Mouse (Mus musculus) lung, postnatal 0 days (tissue): ENCODE data around the gene Poc1a. TPM values are rescaled to one million over a fixed set of nuclear protein-coding genes. Genes with fewer than 3 reads are reported as not detected.

Experiments used
- ATAC-seq: fragments of 200-750 bp; cut with Nextera tagmentation; 2 replicates; pipeline ENCODE4 v1.8.0; 2017; ENCODE audit warnings: moderate library complexity
- DNase-seq: peaks from one replicate; pipeline ENCODE4 v3.0.0-alpha.2; 2016; ENCODE audit warnings: low spot score
- H3K27ac ChIP-seq: fragments of 300-500 bp; sonication (generic); 2 replicates; pipeline ENCODE4 v1.5.1; 2014; ENCODE audit warnings: antibody characterized with exemption, mild to moderate bottlenecking, low read length, mixed read lengths
- H3K27me3 ChIP-seq: fragments of 300-500 bp; sonication (generic); replicated peaks from 2 replicates; pipeline ENCODE4 v1.6.1; 2014; ENCODE audit warnings: low read length, mixed read lengths; ENCODE audit not compliant: insufficient read depth
- H3K36me3 ChIP-seq: fragments of 300-500 bp; sonication (generic); 2 replicates; pipeline ENCODE4 v1.6.1; 2014; ENCODE audit warnings: low read length, mixed read lengths; ENCODE audit not compliant: insufficient read depth
- H3K4me1 ChIP-seq: fragments of 300-500 bp; sonication (generic); 2 replicates; pipeline ENCODE4 v1.6.1; 2014; ENCODE audit warnings: antibody characterized with exemption, low read depth, low read length, mixed read lengths; ENCODE audit not compliant: insufficient read depth
- H3K4me2 ChIP-seq: fragments of 300-500 bp; sonication (generic); replicated peaks from 2 replicates; pipeline ENCODE4 v1.6.1; 2014; ENCODE audit warnings: low read depth, mild to moderate bottlenecking, low read length, moderate library complexity, mixed read lengths
- H3K4me3 ChIP-seq: fragments of 300-500 bp; sonication (generic); 2 replicates; pipeline ENCODE4 v1.5.1; 2014; ENCODE audit warnings: low read depth, low read length
- H3K9ac ChIP-seq: fragments of 300-500 bp; sonication (generic); replicated peaks from 2 replicates; pipeline ENCODE4 v1.6.1; 2014; ENCODE audit warnings: low read depth, mild to moderate bottlenecking
- H3K9me3 ChIP-seq: fragments of 300-500 bp; sonication (generic); 2 replicates; pipeline ENCODE4 v1.6.1; 2016; ENCODE audit warnings: low read length, mixed read lengths
- CTCF ChIP-seq: IDR thresholded peaks from 2 replicates; pipeline ENCODE4 v1.5.1; 2016; ENCODE audit warnings: antibody characterized with exemption, mild to moderate bottlenecking
- EP300 ChIP-seq: IDR thresholded peaks from 2 replicates; pipeline ENCODE4 v1.6.1; 2016; ENCODE audit warnings: antibody characterized with exemption, mild to moderate bottlenecking, control low read depth
- WGBS: fragments of 180-500 bp; shearing (Covaris S2); extraction: QIAGEN DNeasy Blood & Tissue Kit; methylation state at CpG from one replicate; pipeline ENCODE4 v1.1.7; 2014; 5-methylcytosine and 5-hydroxymethylcytosine counted together
- polyA plus RNA-seq: library from polyadenylated mRNA; unstranded; fragments of >200 nt; fragmentation: Nextera tagmentation; extraction: Ambion mirVana; gene quantifications from 2 replicates; pipeline ENCODE4 v1.2.1, GENCODE M21; 2015

Poc1a gene
- polyA plus RNA-seq, result 9.7 and 9.9 TPM in 2 replicates

DNA sequence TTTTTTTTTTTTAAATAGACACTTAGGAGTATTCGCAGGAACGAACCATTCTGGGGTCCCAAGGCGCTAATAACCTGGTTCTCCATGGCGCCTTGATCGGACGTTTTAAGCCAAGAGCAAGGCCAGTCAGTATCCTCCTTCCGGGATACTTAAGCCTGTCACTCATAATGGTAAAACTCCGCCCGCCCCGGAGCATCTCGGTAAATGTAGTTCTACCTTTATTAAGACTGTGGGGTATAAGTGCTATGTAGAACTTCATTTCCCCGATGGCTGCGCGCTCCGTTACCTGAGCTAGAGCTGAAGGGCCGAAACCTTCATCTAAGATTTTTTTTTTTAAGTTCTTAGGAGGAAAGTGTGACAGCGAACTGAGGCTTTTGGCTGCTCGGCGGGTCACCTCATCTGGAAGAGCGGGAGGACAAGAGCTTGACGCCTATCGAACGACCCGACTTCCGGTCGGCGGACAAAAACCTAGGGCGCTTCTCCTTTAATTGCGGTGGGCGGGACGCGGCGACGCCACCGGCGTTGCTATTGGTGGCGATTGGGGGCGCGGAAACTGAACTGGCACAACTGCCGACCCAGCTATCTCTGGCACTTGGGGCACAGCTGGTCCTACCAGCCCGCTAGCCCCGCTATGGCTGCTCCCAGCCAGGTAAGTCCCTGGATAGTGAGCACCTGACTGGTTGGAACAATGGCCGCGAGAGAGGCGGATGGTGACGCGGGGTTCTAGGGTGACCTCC, at the start of gene Poc1a:
TSS of gene Poc1a (plus strand) at position 254 of the 737 bp plus-strand sequence.
- 1% methylated on average over 47 of the region's 47 CpGs for WGBS
- H3K4me2 ChIP-seq, result peak within 1 kb of the TSS; percentile 76

DNA sequence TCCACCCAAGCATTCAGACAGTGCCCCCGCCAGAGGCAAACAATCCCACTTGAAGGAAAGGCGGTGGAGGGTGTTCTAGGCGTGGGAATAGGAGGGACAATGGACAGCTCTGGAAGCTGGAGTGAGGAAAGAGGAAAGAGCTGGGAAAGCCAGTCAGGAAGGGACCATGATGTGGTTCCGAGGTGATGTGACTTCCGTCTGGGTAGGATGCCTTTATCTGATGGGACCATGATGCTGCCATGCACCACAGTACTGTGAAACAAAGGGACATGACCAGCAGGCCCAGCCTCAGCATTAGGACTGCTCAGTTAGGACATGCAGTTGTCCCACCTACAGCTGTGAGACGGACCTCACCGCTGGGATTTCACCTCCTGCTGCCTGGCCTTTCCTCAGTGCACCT, 49.6 kb upstream of the Poc1a start:
- TF ChIP-seq CTCF (no peak), EP300 (peak; percentile 42)
- DNase-seq (peak; percentile 47), ATAC-seq (peak; percentile 51)
- whole genome bisulfite sequencing, result 60% methylated on average over 7 of the region's 7 CpGs
- 0 out of 2 replicates have a peak overlapping the region, but pooled peaks have one; percentile 32 for H3K27ac ChIP-seq
- H3K4me2 ChIP-seq, result no peak overlapping the region
- peaks cover 31% of the 10 kb centered on the region; the same call in 1 of the 2 replicates for H3K36me3 ChIP-seq
- H3K4me3 ChIP-seq, result no peak overlapping the region
- H3K9ac ChIP-seq, result no peak overlapping the region
- H3K27me3 ChIP-seq, result no peaks in the 10 kb centered on the region
- H3K9me3 ChIP-seq, result no peaks in the 10 kb centered on the region
- H3K4me1 ChIP-seq, result peaks cover 3% of the 10 kb centered on the region

More for the DNA sequence above, at the start of gene Poc1a:
- peak within 1 kb of the TSS; percentile 43 for H3K9ac ChIP-seq
- ATAC-seq, result peak; percentile 98
- peak within 1 kb of the TSS; percentile 94 for H3K27ac ChIP-seq
- peak within 1 kb of the TSS; percentile 49 for H3K4me3 ChIP-seq
- peaks cover 5% of the 10 kb centered on the region; the same call in 1 of the 2 replicates for H3K4me1 ChIP-seq
- TF ChIP-seq EP300 (peak; percentile 75; the same call in 1 of the 2 replicates), CTCF (0 out of 2 replicates have a peak, but pooled peaks have one; percentile 2)
- no peaks in the 10 kb centered on the region for H3K36me3 ChIP-seq
- peak; percentile 98 for DNase-seq
- H3K27me3 ChIP-seq, result no peaks in the 10 kb centered on the region
- no peaks in the 10 kb centered on the region for H3K9me3 ChIP-seq

DNA sequence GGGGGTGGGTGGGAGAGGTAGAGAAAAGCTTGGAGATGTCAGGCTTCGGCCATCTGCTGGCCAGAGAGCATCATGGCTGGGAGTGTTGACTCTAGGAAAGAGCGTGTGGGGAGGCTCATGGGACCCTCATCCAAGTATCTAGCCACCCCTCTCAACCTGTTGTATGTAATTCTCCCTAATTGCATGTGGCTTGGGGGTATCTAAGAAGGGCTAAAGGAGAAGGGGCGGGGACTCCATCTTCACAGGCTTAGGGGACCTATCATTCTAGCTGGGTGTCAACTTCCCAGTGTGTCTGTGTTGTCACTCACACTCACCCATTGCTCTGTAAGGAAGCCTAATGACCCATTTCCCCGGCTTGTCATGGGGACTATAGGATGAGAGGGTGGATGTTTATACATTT, 49.0 kb upstream of the Poc1a start:
- ATAC-seq (no peak), DNase-seq (no peak)
- Histone ChIP-seq H3K27me3 (no peaks in the 10 kb centered on the region), H3K27ac (0 out of 2 replicates have a peak overlapping the region, but pooled peaks have one; percentile 32), H3K4me1 (no peaks in the 10 kb centered on the region; the same call in none of the 2 replicates), H3K4me3 (no peak overlapping the region), H3K4me2 (no peak overlapping the region), H3K36me3 (peaks cover 31% of the 10 kb centered on the region; the same call in 1 of the 2 replicates), H3K9me3 (no peaks in the 10 kb centered on the region), H3K9ac (no peak overlapping the region)
- no peak for TF ChIP-seq EP300
- TF ChIP-seq CTCF, result peak; percentile 24
- WGBS, result 72% methylated on average over 4 of the region's 4 CpGs

DNA sequence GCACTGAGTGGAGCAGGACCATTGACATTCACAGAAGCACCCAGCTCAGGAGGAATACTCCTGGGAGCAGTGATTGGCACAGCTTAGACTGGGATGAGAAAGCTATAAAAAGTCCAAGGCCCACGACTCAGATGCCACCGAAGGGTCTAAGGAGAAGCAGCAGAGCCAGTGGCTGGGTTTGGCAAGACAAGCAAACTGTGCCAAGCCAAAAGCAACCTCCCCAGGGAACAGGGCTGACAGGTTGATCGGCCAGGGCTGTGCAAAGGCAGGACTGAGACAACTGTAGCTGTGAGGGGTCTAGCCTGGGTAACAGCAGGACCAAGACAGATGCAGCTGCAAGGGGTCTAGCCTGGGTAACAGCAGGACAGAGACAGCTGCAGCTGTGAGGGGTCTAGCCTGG, 47.9 kb upstream of the Poc1a start:
- no peak for TF ChIP-seq EP300
- TF ChIP-seq CTCF, result no peak
- DNase-seq, result no peak
- no peak for ATAC-seq
- Histone ChIP-seq H3K4me1 (peaks cover 7% of the 10 kb centered on the region), H3K4me2 (no peak overlapping the region), H3K27ac (no peak overlapping the region), H3K9me3 (no peaks in the 10 kb centered on the region), H3K9ac (no peak overlapping the region), H3K4me3 (no peak overlapping the region), H3K36me3 (peaks cover 37% of the 10 kb centered on the region), H3K27me3 (no peaks in the 10 kb centered on the region)
- WGBS, result 94% methylated on average over 3 of the region's 3 CpGs

DNA sequence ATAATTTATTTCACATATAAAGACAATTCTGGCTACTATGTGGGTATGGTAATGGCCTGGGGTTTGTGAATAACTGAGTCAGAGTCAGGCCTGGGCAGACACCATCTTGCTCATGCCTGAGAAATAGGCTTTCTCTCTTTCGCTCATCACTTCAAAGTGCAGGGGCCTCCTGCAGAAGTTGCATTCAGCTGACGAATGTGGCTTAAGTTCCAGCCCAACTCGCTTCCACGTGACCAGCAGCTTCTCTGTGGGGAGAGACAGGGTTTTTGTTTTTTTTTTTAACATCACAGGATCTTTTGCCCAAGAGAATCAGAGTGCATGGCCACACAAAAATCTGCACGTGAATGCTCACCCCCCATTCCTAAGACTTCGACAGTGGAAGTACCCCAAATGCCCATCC, 46.9 kb upstream of the Poc1a start:
- no peak overlapping the region for H3K4me2 ChIP-seq
- no peak overlapping the region for H3K9ac ChIP-seq
- H3K4me1 ChIP-seq, result peaks cover 7% of the 10 kb centered on the region
- 81% methylated on average over 6 of the region's 6 CpGs for WGBS
- H3K27me3 ChIP-seq, result no peaks in the 10 kb centered on the region
- no peak for DNase-seq
- no peak overlapping the region for H3K27ac ChIP-seq
- TF ChIP-seq EP300 (no peak), CTCF (no peak)
- no peaks in the 10 kb centered on the region for H3K9me3 ChIP-seq
- no peak overlapping the region for H3K4me3 ChIP-seq
- no peak for ATAC-seq
- H3K36me3 ChIP-seq, result peaks cover 45% of the 10 kb centered on the region

DNA sequence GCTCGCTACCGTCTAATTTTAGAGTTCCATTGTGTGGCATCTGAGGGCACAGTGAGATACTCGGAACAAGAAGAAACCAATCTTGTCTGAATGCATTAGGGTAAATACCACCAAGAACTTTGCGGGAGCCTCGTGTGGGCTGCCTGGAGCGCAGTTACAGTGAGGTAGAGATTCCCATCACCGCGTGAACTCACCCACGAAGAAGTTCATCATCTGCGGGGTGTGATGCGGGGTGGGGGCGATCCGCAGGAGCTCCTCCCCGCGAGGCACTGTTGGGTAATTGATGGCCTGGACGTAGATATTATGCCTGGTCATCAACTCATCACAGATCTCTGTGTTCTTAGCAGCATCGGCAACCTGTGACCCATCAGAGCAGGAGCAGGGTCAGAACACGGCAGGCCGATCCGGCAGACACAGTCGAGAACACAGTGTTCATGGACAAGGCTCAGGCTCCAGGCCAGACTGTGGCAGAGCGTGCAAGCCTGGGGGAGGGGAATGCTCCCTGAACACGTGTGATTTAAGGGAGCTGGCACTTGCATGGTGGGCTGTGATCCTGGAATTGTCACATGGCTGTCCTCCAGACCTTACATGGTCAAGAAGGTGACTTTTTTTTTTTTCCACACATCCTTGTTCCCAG, 45.5 kb upstream of the Poc1a start:
- no peak for TF ChIP-seq EP300
- no peak for TF ChIP-seq CTCF
- peaks cover 7% of the 10 kb centered on the region for H3K4me1 ChIP-seq
- H3K9ac ChIP-seq, result no peak overlapping the region
- 82% methylated on average over 23 of the region's 23 CpGs for WGBS
- no peak overlapping the region for H3K4me2 ChIP-seq
- H3K36me3 ChIP-seq, result peaks cover 56% of the 10 kb centered on the region
- DNase-seq, result no peak
- ATAC-seq, result no peak; the same call in 1 of the 2 replicates
- H3K9me3 ChIP-seq, result no peaks in the 10 kb centered on the region
- H3K27ac ChIP-seq, result peak overlapping the region; percentile 14; the same call in 1 of the 2 replicates
- H3K27me3 ChIP-seq, result no peaks in the 10 kb centered on the region
- no peak overlapping the region for H3K4me3 ChIP-seq
